ENCODE assay signal across 8 mouse cellular contexts in the genomic region with DNA sequence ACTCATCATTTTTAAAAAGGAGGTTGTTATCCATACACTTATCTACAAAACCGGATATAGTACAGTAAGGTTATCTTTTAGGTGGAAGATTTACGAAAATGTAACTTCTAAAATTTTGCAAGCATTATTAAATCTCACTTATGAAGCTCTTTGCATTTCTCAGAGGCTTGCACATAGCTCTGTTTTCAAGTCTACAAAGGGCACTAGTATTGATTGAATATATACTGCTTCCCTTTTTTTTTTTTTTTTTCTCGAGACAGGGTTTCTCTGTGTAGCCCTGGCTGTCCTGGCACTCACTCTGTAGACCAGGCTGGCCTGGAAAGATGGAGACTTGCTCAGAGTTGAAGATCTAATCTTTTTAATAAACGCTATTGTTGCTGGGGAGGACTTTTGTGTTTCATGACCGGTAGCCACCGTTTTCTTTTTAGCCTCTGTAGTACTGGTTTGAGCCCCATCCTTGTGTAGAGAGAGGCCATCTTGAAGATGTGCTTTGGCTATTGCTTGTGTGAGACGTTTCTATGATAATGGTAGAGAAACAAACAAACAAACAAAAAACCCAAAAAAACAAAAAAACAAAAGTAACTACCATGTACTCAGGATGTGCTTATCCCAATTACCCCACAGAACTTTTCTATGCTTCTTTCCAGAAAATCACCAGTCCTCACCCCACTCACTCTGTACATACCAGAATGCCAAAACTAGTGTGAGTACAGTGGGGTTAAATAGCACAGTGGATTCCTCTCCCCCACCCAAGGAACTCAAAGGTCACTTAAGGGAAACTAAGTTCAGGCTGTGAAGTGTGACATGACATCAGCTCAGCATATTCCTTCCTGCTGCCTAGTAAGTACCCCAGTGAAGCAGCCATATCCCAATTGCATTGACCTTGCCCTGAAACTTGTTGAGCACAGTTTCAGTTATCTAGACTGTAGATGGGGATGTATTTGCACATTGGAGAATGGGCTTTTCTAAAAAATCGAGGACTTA. TPM values are rescaled to one million over a fixed set of nuclear protein-coding genes. Genes with fewer than 3 reads are reported as not detected.
DNase-seq lines count a peak whose midpoint lies in the region; ATAC-seq and TF ChIP-seq lines count a peak whose summit lies in the region.

No protein-coding gene starts in this region.

- peak overlapping the region; percentile 38; the same call in 1 of the 2 replicates for H3K4me3 ChIP-seq in kidney, postnatal 0 days (replicated peaks; ENCODE audit: low read depth, low read length)
- H3K4me3 ChIP-seq in embryonic facial prominence, embryonic 10.5 days: peak overlapping the region; percentile 59
- H3K4me3 ChIP-seq in hindbrain, embryonic 16.5 days (ENCODE audit: low read length): peak overlapping the region; percentile 46
- H3K4me3 ChIP-seq in midbrain, embryonic 16.5 days (ENCODE audit: low read depth, low read length): peak overlapping the region; percentile 45

- no peaks in the 10 kb centered on the region for H3K9me3 ChIP-seq in kidney, postnatal 0 days (replicated peaks; ENCODE audit: low read length)
- H3K9me3 ChIP-seq in embryonic facial prominence, embryonic 10.5 days: no peaks in the 10 kb centered on the region
- H3K9me3 ChIP-seq in hindbrain, embryonic 16.5 days (ENCODE audit: control insufficient read depth, low read length): no peaks in the 10 kb centered on the region
- H3K9me3 ChIP-seq in midbrain, embryonic 16.5 days (replicated peaks; ENCODE audit: control insufficient read depth, low read length, poor library complexity, severe bottlenecking): no peaks in the 10 kb centered on the region

- ATAC-seq in kidney, postnatal 0 days (replicated peaks; ENCODE audit: low FRiP score, low read depth): no peak
- no peak for ATAC-seq in hindbrain, embryonic 16.5 days
- ATAC-seq in midbrain, embryonic 16.5 days: no peak

- intact Hi-C loops in gastrocnemius, postnatal 14 days (cut with DNase I; ENCODE audit: low total_unique reads): no loop called here

- WGBS in kidney, postnatal 0 days: 47% methylated on average over 8 of the region's 8 CpGs
- WGBS in embryonic facial prominence, embryonic 10.5 days: 61% methylated on average over 8 of the region's 8 CpGs
- 51% methylated on average over 8 of the region's 8 CpGs for WGBS in hindbrain, embryonic 16.5 days
- WGBS in midbrain, embryonic 16.5 days: 48% methylated on average over 8 of the region's 8 CpGs

- no peaks in the 10 kb centered on the region for H3K4me1 ChIP-seq in kidney, postnatal 0 days (replicated peaks; ENCODE audit: insufficient read depth, low read length)
- H3K4me1 ChIP-seq in embryonic facial prominence, embryonic 10.5 days: peaks cover 32% of the 10 kb centered on the region
- H3K4me1 ChIP-seq in hindbrain, embryonic 16.5 days (ENCODE audit: control insufficient read depth, insufficient read depth, low read depth, low read length): peaks cover 13% of the 10 kb centered on the region
- peaks cover 23% of the 10 kb centered on the region for H3K4me1 ChIP-seq in midbrain, embryonic 16.5 days (ENCODE audit: control insufficient read depth, insufficient read depth, low read length)

- H3K4me2 ChIP-seq in kidney, postnatal 0 days (ENCODE audit: low read length): peak overlapping the region; percentile 62
- H3K4me2 ChIP-seq in hindbrain, embryonic 16.5 days (ENCODE audit: low read length): peak overlapping the region; percentile 66
- peak overlapping the region; percentile 67 for H3K4me2 ChIP-seq in midbrain, embryonic 16.5 days (ENCODE audit: low read length)

- TF ChIP-seq CTCF in kidney, postnatal 0 days (IDR thresholded peaks at IDR 0.05; ENCODE audit: low read depth): no peak

- no peaks in the 10 kb centered on the region for H3K36me3 ChIP-seq in kidney, postnatal 0 days (ENCODE audit: insufficient read depth, low read length)
- no peaks in the 10 kb centered on the region for H3K36me3 ChIP-seq in embryonic facial prominence, embryonic 10.5 days (replicated peaks)
- no peaks in the 10 kb centered on the region for H3K36me3 ChIP-seq in hindbrain, embryonic 16.5 days (ENCODE audit: control insufficient read depth, insufficient read depth, low read length)
- H3K36me3 ChIP-seq in midbrain, embryonic 16.5 days (ENCODE audit: control insufficient read depth, insufficient read depth, low read length): no peaks in the 10 kb centered on the region

- H3K27me3 ChIP-seq in kidney, postnatal 0 days (ENCODE audit: insufficient read depth, low read length): no peaks in the 10 kb centered on the region
- H3K27me3 ChIP-seq in embryonic facial prominence, embryonic 10.5 days (replicated peaks; ENCODE audit: low read depth, poor library complexity, severe bottlenecking): no peaks in the 10 kb centered on the region
- H3K27me3 ChIP-seq in hindbrain, embryonic 16.5 days (replicated peaks; ENCODE audit: control insufficient read depth, insufficient read depth, low read length): no peaks in the 10 kb centered on the region
- H3K27me3 ChIP-seq in midbrain, embryonic 16.5 days (ENCODE audit: control insufficient read depth, insufficient read depth, low read depth, low read length): no peaks in the 10 kb centered on the region

- peak overlapping the region; percentile 90 for H3K27ac ChIP-seq in kidney, postnatal 0 days
- H3K27ac ChIP-seq in embryonic facial prominence, embryonic 10.5 days (replicated peaks): peak overlapping the region; percentile 96
- peak overlapping the region; percentile 76 for H3K27ac ChIP-seq in hindbrain, embryonic 16.5 days (ENCODE audit: low read depth, low read length)
- H3K27ac ChIP-seq in midbrain, embryonic 16.5 days (ENCODE audit: low read length): peak overlapping the region; percentile 86

- peak overlapping the region; percentile 58; the same call in 1 of the 2 replicates for H3K9ac ChIP-seq in kidney, postnatal 0 days (ENCODE audit: low read depth, low read length)
- no peak overlapping the region for H3K9ac ChIP-seq in hindbrain, embryonic 16.5 days (ENCODE audit: low read depth, low read length)
- no peak overlapping the region for H3K9ac ChIP-seq in midbrain, embryonic 16.5 days (ENCODE audit: low read depth, low read length)

- DNase-seq in kidney, postnatal 0 days (ENCODE audit: low spot score): no peak
- no peak for DNase-seq in kidney, postnatal 14 days
- DNase-seq in embryonic facial prominence, embryonic 10.5 days (ENCODE audit: low spot score): no peak
- DNase-seq in layer of hippocampus, adult 11-12 months (ENCODE audit: low spot score): no peak
- no peak for DNase-seq in testis, postnatal 10 days (ENCODE audit: low spot score)
- no peak for DNase-seq in gastrocnemius, postnatal 14 days

RNA-seq across cellular contexts. Expression of a gene that starts 0.8 kb away (rescaled TPM):
- 0.58 TPM in 1 of 2 replicates, not detected in the other for polyA plus RNA-seq in kidney, postnatal 0 days (2015; fragmentation: Nextera tagmentation; extraction: Ambion mirVana)
- 1.00 and 1.2 TPM in 2 replicates for polyA plus RNA-seq in embryonic facial prominence, embryonic 10.5 days (2016; fragmentation: Nextera tagmentation; extraction: Ambion mirVana)
- polyA plus RNA-seq in hindbrain, embryonic 16.5 days (2015; fragmentation: Nextera tagmentation; extraction: Ambion mirVana): 0.59 TPM in 1 of 2 replicates, not detected in the other
- not detected in 2 replicates for polyA plus RNA-seq in midbrain, embryonic 16.5 days (2015; fragmentation: Nextera tagmentation; extraction: Ambion mirVana)
- 100 to 1,000 TPM; 118 to 120 TPM for total RNA-seq in gastrocnemius, postnatal 14 days (2021)

RNA-seq across cellular contexts. Expression of a gene that starts 0.8 kb away (rescaled TPM):
- 0.22 and 0.23 TPM in 2 replicates for polyA plus RNA-seq in kidney, postnatal 0 days (2015; fragmentation: Nextera tagmentation; extraction: Ambion mirVana)
- 0.58 and 0.60 TPM in 2 replicates for polyA plus RNA-seq in embryonic facial prominence, embryonic 10.5 days (2016; fragmentation: Nextera tagmentation; extraction: Ambion mirVana)
- polyA plus RNA-seq in hindbrain, embryonic 16.5 days (2015; fragmentation: Nextera tagmentation; extraction: Ambion mirVana): 0.07 and 0.10 TPM in 2 replicates
- 0.07 TPM in 1 of 2 replicates, not detected in the other for polyA plus RNA-seq in midbrain, embryonic 16.5 days (2015; fragmentation: Nextera tagmentation; extraction: Ambion mirVana)
- 1 to 10 TPM; 8.2 to 9.3 TPM for total RNA-seq in gastrocnemius, postnatal 14 days (2021)

RNA-seq across cellular contexts. Expression of a gene that starts 8.4 kb away (rescaled TPM):
- 0.71 and 0.83 TPM in 2 replicates for polyA plus RNA-seq in kidney, postnatal 0 days (2015; fragmentation: Nextera tagmentation; extraction: Ambion mirVana)
- 0.97 and 1.2 TPM in 2 replicates for polyA plus RNA-seq in embryonic facial prominence, embryonic 10.5 days (2016; fragmentation: Nextera tagmentation; extraction: Ambion mirVana)
- not detected in 2 replicates for polyA plus RNA-seq in hindbrain, embryonic 16.5 days (2015; fragmentation: Nextera tagmentation; extraction: Ambion mirVana)
- polyA plus RNA-seq in midbrain, embryonic 16.5 days (2015; fragmentation: Nextera tagmentation; extraction: Ambion mirVana): not detected in 2 replicates
- total RNA-seq in gastrocnemius, postnatal 14 days (2021): 10 to 100 TPM; 24.2 to 25.2 TPM

RNA-seq across cellular contexts. Expression of a gene that starts 9.0 kb away (rescaled TPM):
- 0.37 and 0.43 TPM in 2 replicates for polyA plus RNA-seq in kidney, postnatal 0 days (2015; fragmentation: Nextera tagmentation; extraction: Ambion mirVana)
- polyA plus RNA-seq in embryonic facial prominence, embryonic 10.5 days (2016; fragmentation: Nextera tagmentation; extraction: Ambion mirVana): 1.1 TPM in 2 replicates
- polyA plus RNA-seq in hindbrain, embryonic 16.5 days (2015; fragmentation: Nextera tagmentation; extraction: Ambion mirVana): 0.16 and 0.29 TPM in 2 replicates
- 0.27 TPM in 1 of 2 replicates, not detected in the other for polyA plus RNA-seq in midbrain, embryonic 16.5 days (2015; fragmentation: Nextera tagmentation; extraction: Ambion mirVana)
- 1 to 10 TPM; 5.5 to 5.7 TPM for total RNA-seq in gastrocnemius, postnatal 14 days (2021)

RNA-seq across cellular contexts. Expression of a gene that starts 9.9 kb away (rescaled TPM):
- polyA plus RNA-seq in kidney, postnatal 0 days (2015; fragmentation: Nextera tagmentation; extraction: Ambion mirVana): 3.9 and 5.0 TPM in 2 replicates
- polyA plus RNA-seq in embryonic facial prominence, embryonic 10.5 days (2016; fragmentation: Nextera tagmentation; extraction: Ambion mirVana): 5.8 and 6.8 TPM in 2 replicates
- 0.85 and 0.97 TPM in 2 replicates for polyA plus RNA-seq in hindbrain, embryonic 16.5 days (2015; fragmentation: Nextera tagmentation; extraction: Ambion mirVana)
- 1.0 and 1.4 TPM in 2 replicates for polyA plus RNA-seq in midbrain, embryonic 16.5 days (2015; fragmentation: Nextera tagmentation; extraction: Ambion mirVana)
- total RNA-seq in gastrocnemius, postnatal 14 days (2021): 10 to 100 TPM; 54.8 to 55.8 TPM
